Mouse (Mus musculus): ENCODE results near the gene Tpx2.

DNA sequence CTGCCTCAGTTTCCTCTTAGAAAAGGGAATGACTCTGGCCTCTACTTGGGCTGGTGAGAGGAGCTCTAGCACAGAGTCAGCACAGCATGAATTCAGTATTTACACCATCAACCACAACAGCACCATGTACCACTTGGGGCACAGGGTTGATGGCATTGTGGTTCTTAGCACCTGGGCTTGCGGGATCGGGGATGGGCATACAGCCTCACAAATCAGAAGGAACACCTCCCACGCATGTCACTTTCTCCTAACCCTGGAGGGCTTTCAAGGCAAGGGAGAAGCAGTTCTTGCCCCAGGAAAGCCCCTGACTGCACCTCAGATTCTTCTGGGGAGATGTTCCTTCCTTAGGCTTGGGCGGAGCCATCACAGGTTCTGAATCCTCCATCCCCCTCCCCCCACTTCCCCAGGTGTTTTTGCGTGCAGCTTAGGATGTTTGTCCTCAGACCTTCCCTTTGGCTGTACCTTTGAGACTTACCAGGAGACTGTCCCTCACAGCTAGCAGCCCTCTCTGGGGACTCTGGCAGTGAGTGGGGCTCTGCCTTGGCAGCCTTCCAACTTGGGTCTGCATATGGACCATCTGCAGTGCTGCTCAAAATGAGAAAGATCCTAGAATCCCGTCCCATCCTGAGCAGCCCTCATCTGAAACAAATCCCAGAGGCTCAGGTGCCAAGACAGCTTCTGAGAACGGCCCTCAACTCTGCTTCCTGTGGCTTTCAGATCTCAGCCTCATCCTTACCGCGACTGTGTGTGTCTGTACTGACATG lies 58.7 kb downstream of the Tpx2 start:
- TF ChIP-seq GATA1 (IDR thresholded peaks at IDR 0.05; ENCODE audit: borderline replicate concordance, low read length) = no peak
- no peak for TF ChIP-seq FLI1 (IDR thresholded peaks at IDR 0.05; ENCODE audit: low read length)

Data from megakaryocyte, embryonic 14.5 days (primary cell).